Mouse (Mus musculus) inflammation-experienced regulatory T-cells, adult 16 weeks (primary cell): ENCODE measurements around the gene Nkiras1. TPM values are rescaled to one million over a fixed set of nuclear protein-coding genes. Genes with fewer than 3 reads are reported as not detected.

ENCODE experiments used
- polyA plus RNA-seq: library from polyadenylated mRNA; unstranded; fragments of 100-300 nt; shearing (Covaris generic); gene quantifications from one replicate; pipeline ENCODE4 v1.2.1, GENCODE M21; 2017

Nkiras1 gene
- polyA plus RNA-seq, result 30.8 TPM

DNA sequence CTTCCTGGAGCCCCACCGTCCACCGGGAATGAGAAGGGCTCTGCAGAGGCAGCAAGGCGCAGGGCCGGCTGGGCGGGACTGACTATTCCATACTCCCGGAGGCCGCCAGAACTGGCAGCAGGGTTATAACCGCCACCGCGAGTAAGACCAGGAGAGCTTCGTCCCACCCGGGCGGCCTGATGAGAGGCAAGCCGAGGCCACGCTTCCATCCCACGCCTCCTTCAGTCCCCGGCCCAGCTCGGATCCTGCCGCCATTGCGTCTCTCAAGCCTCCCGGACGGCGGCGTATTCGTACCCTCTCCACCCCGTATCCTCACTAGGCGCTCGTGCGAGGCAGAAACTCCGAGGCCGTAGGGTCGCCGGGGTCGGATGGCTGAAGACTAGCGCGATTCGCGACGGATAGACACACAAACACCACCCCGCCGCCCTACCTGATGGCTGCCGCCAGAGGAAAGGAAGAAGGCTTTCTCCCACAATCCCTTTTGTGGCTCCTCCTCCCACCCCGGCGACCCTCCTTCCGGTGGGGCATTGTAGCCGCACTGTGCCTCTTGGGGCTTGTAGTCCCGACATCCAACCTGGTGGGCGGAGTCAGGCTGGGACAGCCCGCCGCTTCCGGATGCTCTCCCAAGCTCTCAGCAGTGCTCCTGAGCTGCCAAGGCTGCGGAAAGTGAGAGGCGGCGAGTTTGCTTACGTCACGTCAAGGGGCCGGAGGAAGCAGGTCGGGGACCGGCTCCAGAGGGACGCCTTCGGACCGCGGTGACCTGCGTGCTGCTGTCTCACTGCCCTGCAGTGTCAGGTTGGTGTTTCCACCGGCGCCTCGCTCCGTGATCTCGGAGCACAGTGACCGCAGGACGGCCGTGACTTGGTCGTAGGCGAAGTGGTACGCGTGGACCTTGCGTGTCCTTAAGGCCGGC, at the start of gene Nkiras1, which contains the start of gene Rpl15:
Gene Nkiras1, plus strand, starts transcription at position 608 of the 913 bp plus-strand sequence.
Gene Rpl15, minus strand, starts transcription at position 863 of the 913 bp plus-strand sequence.

DNA sequence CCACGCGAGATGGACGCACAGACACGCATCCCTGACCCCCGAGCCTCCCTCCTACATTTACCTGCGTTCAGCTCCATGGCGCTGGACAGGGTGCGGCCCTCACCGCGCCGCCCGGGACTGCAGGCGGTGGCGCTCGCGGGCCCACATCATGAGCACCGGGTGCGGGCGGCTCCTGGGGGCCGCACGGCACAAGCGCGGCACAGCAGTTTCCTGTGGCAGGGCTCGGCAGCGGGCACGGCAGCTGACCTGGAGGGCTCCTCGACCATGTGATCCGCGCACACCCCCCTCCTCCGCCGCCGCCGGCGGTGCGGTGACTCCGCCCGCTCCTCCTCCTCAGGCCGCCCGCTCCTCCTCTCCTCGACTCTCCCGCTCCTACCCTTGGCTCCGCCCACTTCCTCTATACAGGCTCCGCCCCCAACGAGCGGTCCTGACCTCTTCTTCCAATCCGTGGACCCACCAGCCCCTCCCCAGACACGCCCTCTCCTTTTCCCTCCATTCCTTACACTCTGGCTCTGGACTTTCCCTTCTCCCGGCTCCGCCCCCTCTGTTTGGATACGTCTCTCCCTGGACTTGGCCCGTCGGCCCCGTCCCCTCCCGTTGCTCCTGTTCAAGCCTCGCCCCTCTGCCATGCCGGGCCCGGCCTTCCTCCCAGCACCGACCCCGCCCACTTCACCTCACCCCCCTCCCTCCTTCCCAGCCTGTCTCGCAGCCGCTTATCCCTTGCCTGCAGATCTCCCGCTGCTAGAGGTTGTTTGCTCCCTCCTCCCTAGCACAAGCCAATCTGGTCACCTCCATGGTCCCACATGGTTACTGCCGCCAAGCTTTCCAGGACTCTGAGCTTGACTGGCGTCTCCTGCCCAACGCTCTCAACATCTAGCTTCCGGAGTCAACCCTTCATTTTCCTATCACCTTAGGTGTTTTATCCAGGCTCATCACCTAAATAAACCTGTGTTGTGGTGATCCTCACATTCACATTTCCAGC, 31.9 kb upstream of the Nkiras1 start, which contains the start of gene Nr1d2:
Gene Nr1d2, minus strand, starts transcription at position 378 of the 982 bp plus-strand sequence.

DNA sequence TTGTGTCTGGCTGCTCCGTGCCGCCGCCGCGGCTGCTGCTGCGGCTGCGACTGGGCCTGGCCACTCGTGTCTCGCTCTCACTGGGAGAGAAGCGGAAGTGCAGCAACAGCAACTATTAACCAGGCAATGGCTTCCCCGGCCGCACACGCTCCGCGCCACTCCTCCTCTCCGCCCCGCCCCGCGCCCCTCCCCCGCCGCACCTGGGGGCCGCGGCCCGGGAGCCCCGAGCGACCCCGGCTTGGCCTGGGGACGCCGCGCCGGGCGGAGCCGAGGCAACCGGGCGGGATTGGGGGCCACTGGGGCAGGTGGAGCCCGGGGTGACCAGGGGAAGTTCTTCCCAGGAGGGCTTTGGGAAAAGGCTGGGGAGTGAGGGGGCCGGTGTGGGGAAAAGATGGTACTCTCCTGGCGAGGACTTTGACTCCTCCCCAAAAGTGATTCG, 60.8 kb downstream of the Nkiras1 start, which contains the start of gene Ube2e1:
Gene Ube2e1, minus strand, starts transcription at position 167 of the 439 bp plus-strand sequence.

Other genes starting within 250 kb of the Nkiras1 start
- 19.7 TPM for gene Nr1d2, start 32.0 kb upstream of the Nkiras1 start, polyA plus RNA-seq
- 567 TPM for gene Rpl15, start 255 bp downstream of the Nkiras1 start, polyA plus RNA-seq
- 104 TPM for gene Ube2e1, start 60.7 kb downstream of the Nkiras1 start, polyA plus RNA-seq